Mouse (Mus musculus): ENCODE results near the gene Mesp2. TPM values are rescaled to one million over a fixed set of nuclear protein-coding genes. Genes with fewer than 3 reads are reported as not detected.

The Mesp2 gene
- 1.2 and 1.3 TPM in 2 replicates for polyA plus RNA-seq (2015; fragmentation: Nextera tagmentation; extraction: Ambion mirVana)

GRCm38 (mm10) chr7:79810611-79811506 lies at the start of gene Mesp2:
TSS of gene Mesp2 (plus strand) at chr7:79810727.

GRCm38 (mm10) chr7:79793688-79794087 lies 16.8 kb upstream of the Mesp2 start, which contains the start of gene Mesp1:
TSS of gene Mesp1 (minus strand) at chr7:79793788.

GRCm38 (mm10) chr7:79860811-79861210 lies 50.3 kb downstream of the Mesp2 start, which contains the start of gene Anpep:
TSS of gene Anpep (minus strand) at chr7:79861059.

Other genes with a start within 250 kb of the Mesp2 start
- gene Rhcg, start 193.1 kb upstream of the Mesp2 start, polyA plus RNA-seq (2015; fragmentation: Nextera tagmentation; extraction: Ambion mirVana): 9.0 and 9.9 TPM in 2 replicates
- gene Ticrr, start 150.5 kb upstream of the Mesp2 start, polyA plus RNA-seq (2015; fragmentation: Nextera tagmentation; extraction: Ambion mirVana): 0.83 and 1.2 TPM in 2 replicates
- 2.0 and 2.4 TPM in 2 replicates for gene Kif7, start 95.0 kb upstream of the Mesp2 start, polyA plus RNA-seq (2015; fragmentation: Nextera tagmentation; extraction: Ambion mirVana)
- 0.51 TPM in 1 of 2 replicates, not detected in the other for gene Plin1, start 77.8 kb upstream of the Mesp2 start, polyA plus RNA-seq (2015; fragmentation: Nextera tagmentation; extraction: Ambion mirVana)
- gene Pex11a, start 67.6 kb upstream of the Mesp2 start, polyA plus RNA-seq (2015; fragmentation: Nextera tagmentation; extraction: Ambion mirVana): 14.9 and 19.5 TPM in 2 replicates
- gene Wdr93, start 67.6 kb upstream of the Mesp2 start, polyA plus RNA-seq (2015; fragmentation: Nextera tagmentation; extraction: Ambion mirVana): 0.17 and 0.26 TPM in 2 replicates
- gene Mesp1, start 16.9 kb upstream of the Mesp2 start, polyA plus RNA-seq (2015; fragmentation: Nextera tagmentation; extraction: Ambion mirVana): 0.48 TPM in 2 replicates
- gene Anpep, start 50.3 kb downstream of the Mesp2 start, polyA plus RNA-seq (2015; fragmentation: Nextera tagmentation; extraction: Ambion mirVana): 5.0 and 6.3 TPM in 2 replicates
- 29.2 and 29.5 TPM in 2 replicates for gene Ap3s2, start 109.9 kb downstream of the Mesp2 start, polyA plus RNA-seq (2015; fragmentation: Nextera tagmentation; extraction: Ambion mirVana)
- 18.3 and 19.0 TPM in 2 replicates for gene Arpin, start 124.6 kb downstream of the Mesp2 start, polyA plus RNA-seq (2015; fragmentation: Nextera tagmentation; extraction: Ambion mirVana)
- gene Zfp710, start 214.1 kb downstream of the Mesp2 start, polyA plus RNA-seq (2015; fragmentation: Nextera tagmentation; extraction: Ambion mirVana): 9.2 and 9.5 TPM in 2 replicates

Data from neural tube, postnatal 0 days (tissue).